In the genomic region with DNA sequence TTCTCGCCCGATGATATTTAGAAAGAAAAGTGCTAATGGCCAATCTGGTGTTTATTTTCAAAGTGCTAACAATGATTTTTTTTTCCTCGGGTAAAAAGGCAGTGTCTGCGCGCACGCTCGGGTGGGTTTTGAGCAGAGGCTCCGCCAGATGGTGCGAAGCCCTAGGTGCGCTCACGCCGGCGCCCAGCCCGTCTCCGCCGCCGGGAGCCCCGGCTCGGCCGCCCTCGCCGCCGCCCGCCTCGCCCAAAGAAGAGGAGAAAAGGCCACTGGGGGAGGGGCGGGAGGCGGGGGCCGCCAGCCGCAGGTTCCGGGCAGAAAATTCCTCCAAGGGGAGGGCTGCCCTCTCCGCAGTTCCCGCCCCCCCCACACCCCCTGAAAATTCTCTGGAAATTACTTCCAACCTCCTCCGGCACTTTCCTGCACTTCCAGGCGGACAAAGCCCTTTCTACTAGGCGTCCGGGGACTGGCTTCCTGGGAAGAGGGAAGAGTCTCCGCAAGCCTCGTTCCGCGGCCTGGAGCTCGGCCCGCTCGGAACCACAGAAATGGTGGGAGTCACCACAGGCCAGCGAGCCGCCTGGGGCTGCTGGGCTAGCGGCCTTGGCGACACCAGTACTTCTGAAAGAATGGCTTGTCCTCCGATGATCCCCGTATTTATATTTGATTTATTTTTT, we compare ENCODE assay signal across 8 mouse cellular contexts. TPM values are rescaled to one million over a fixed set of nuclear protein-coding genes. Genes with fewer than 3 reads are reported as not detected.
A peak's percentile ranks its signal among the peaks of the same experiment; 100 is the strongest.
DNase-seq lines count a peak whose midpoint lies in the region; ATAC-seq and TF ChIP-seq lines count a peak whose summit lies in the region.

No protein-coding gene starts in this region.

- DNase-seq in 3T3-L1 (ENCODE audit: low read depth, low spot score): peak; percentile 75
- peak; percentile 75 for DNase-seq in ES-CJ7 (ENCODE audit: low read depth, low spot score)
- no peak for DNase-seq in forebrain, postnatal 0 days
- no peak for DNase-seq in lung, postnatal 14 days
- DNase-seq in cerebellum, postnatal 36 days: no peak

- peaks cover 73% of the 10 kb centered on the region for H3K27me3 ChIP-seq in forebrain, postnatal 0 days (ENCODE audit: insufficient read depth, low read length)
- peaks cover 64% of the 10 kb centered on the region for H3K27me3 ChIP-seq in intestine, embryonic 16.5 days (replicated peaks; ENCODE audit: control insufficient read depth, insufficient read depth, low read length)
- H3K27me3 ChIP-seq in neural tube, embryonic 15.5 days (replicated peaks): peaks cover 7% of the 10 kb centered on the region; the same call in 1 of the 2 replicates

- no peak for ATAC-seq in forebrain, postnatal 0 days
- no peak for ATAC-seq in intestine, embryonic 16.5 days
- no peak for ATAC-seq in neural tube, embryonic 15.5 days (ENCODE audit: low FRiP score)
- no peak for ATAC-seq in activated CD4-positive, CD25-positive, alpha-beta regulatory T cell, adult 4 months

- no peaks in the 10 kb centered on the region for H3K36me3 ChIP-seq in forebrain, postnatal 0 days (ENCODE audit: insufficient read depth)
- H3K36me3 ChIP-seq in intestine, embryonic 16.5 days (ENCODE audit: control insufficient read depth, insufficient read depth, low read length): no peaks in the 10 kb centered on the region
- H3K36me3 ChIP-seq in neural tube, embryonic 15.5 days: no peaks in the 10 kb centered on the region

- no peak for TF ChIP-seq CTCF in forebrain, postnatal 0 days (IDR thresholded peaks at IDR 0.05; ENCODE audit: low read depth)

- no peaks in the 10 kb centered on the region; the same call in 1 of the 2 replicates for H3K4me1 ChIP-seq in forebrain, postnatal 0 days (ENCODE audit: insufficient read depth)
- peaks cover 29% of the 10 kb centered on the region for H3K4me1 ChIP-seq in intestine, embryonic 16.5 days (ENCODE audit: control insufficient read depth, insufficient read depth, low read length)
- H3K4me1 ChIP-seq in neural tube, embryonic 15.5 days: peaks cover 33% of the 10 kb centered on the region

- no peak overlapping the region for H3K9ac ChIP-seq in forebrain, postnatal 0 days
- peak overlapping the region; percentile 51 for H3K9ac ChIP-seq in intestine, embryonic 16.5 days (ENCODE audit: low read depth, low read length)
- H3K9ac ChIP-seq in neural tube, embryonic 15.5 days (replicated peaks): peak overlapping the region; percentile 71

- peak overlapping the region; percentile 33 for H3K4me2 ChIP-seq in forebrain, postnatal 0 days (ENCODE audit: low read depth)
- peak overlapping the region; percentile 54 for H3K4me2 ChIP-seq in intestine, embryonic 16.5 days (ENCODE audit: low read depth, low read length)
- peak overlapping the region; percentile 75 for H3K4me2 ChIP-seq in neural tube, embryonic 15.5 days

- no peak overlapping the region for H3K27ac ChIP-seq in forebrain, postnatal 0 days (ENCODE audit: low read depth, low read length)
- H3K27ac ChIP-seq in intestine, embryonic 16.5 days (ENCODE audit: low read length): no peak overlapping the region
- H3K27ac ChIP-seq in neural tube, embryonic 15.5 days (replicated peaks): peak overlapping the region; percentile 96

- H3K4me3 ChIP-seq in forebrain, postnatal 0 days (ENCODE audit: low read depth, low read length): peak overlapping the region; percentile 14
- peak overlapping the region; percentile 40 for H3K4me3 ChIP-seq in intestine, embryonic 16.5 days (ENCODE audit: low read length)
- H3K4me3 ChIP-seq in neural tube, embryonic 15.5 days (replicated peaks): peak overlapping the region; percentile 65

- under 1% methylated on average over 45 of the region's 49 CpGs for WGBS in forebrain, postnatal 0 days
- WGBS in intestine, embryonic 16.5 days: 1% methylated on average over 41 of the region's 49 CpGs
- under 1% methylated on average over 32 of the region's 49 CpGs for WGBS in neural tube, embryonic 15.5 days

- no peaks in the 10 kb centered on the region for H3K9me3 ChIP-seq in forebrain, postnatal 0 days (ENCODE audit: low read length)
- no peaks in the 10 kb centered on the region for H3K9me3 ChIP-seq in intestine, embryonic 16.5 days (ENCODE audit: control insufficient read depth, low read length)
- no peaks in the 10 kb centered on the region for H3K9me3 ChIP-seq in neural tube, embryonic 15.5 days (replicated peaks)

RNA-seq across cellular contexts. Expression of a gene that starts 4.0 kb away (rescaled TPM):
- 5.8 and 14.0 TPM in 2 replicates for total RNA-seq in forebrain, postnatal 0 days (2014; rRNA removed)
- polyA plus RNA-seq in forebrain, postnatal 0 days (2015; fragmentation: Nextera tagmentation; extraction: Ambion mirVana): 0.39 and 0.67 TPM in 2 replicates
- 0.22 and 0.43 TPM in 2 replicates for polyA plus RNA-seq in intestine, embryonic 16.5 days (2015; fragmentation: Nextera tagmentation; extraction: Ambion mirVana)
- polyA plus RNA-seq in neural tube, embryonic 15.5 days (2015; fragmentation: Nextera tagmentation; extraction: Ambion mirVana): 16.6 and 22.4 TPM in 2 replicates
- polyA plus RNA-seq in activated CD4-positive, CD25-positive, alpha-beta regulatory T cell, adult 4 months (2017; shearing (Covaris generic)): not detected

Comparison
In these comparisons a context has a peak if more than half of its experiments do, and no peak if none do; other contexts are left out.
1. DNase-seq: peak in 3T3-L1 (single experiment) and ES-CJ7 (single experiment); none in forebrain, postnatal 0 days (single experiment), lung, postnatal 14 days (single experiment) and cerebellum, postnatal 36 days (0 of 2).
2. H3K4me3 ChIP-seq: peak in every context shown above with its lines; median percentile 65 in neural tube, embryonic 15.5 days; 40 in intestine, embryonic 16.5 days; 14 in forebrain, postnatal 0 days.
3. RNA of a gene that starts 4.0 kb away (polyA plus RNA-seq): 16.6 to 22.4 TPM in neural tube, embryonic 15.5 days; 0.39 to 0.67 TPM in forebrain, postnatal 0 days, 0.22 to 0.43 TPM in intestine, embryonic 16.5 days and not detected in activated CD4-positive, CD25-positive, alpha-beta regulatory T cell, adult 4 months; every median in the first group is over 10 times any median in the second.
4. Peak in every context shown above with its lines, with median percentiles within 50 percentile points of each other: H3K4me2 ChIP-seq.